Mouse (Mus musculus) activated CD4-positive, CD25-positive, alpha-beta regulatory T cell, adult 4 months (primary cell): ENCODE data around the gene Pacsin2. TPM values are rescaled to one million over a fixed set of nuclear protein-coding genes. Genes with fewer than 3 reads are reported as not detected.
"Not testable (repeated sequence)": the region's sequence is repeated elsewhere in the genome, so short reads cannot be mapped to it uniquely, and the experiment has no call there.

Source experiments
- ATAC-seq: one replicate; pipeline ENCODE4 v1.8.0; 2017
- polyA plus RNA-seq, 2 experiments: library from polyadenylated mRNA; unstranded; fragments of 100-300 nt; shearing (Covaris generic); gene quantifications; one replicate each; pipeline ENCODE4 v1.2.1; 2017

Gene Pacsin2
- polyA plus RNA-seq, 2 experiments from 2014 or later: 21.2 to 24.9 TPM

DNA sequence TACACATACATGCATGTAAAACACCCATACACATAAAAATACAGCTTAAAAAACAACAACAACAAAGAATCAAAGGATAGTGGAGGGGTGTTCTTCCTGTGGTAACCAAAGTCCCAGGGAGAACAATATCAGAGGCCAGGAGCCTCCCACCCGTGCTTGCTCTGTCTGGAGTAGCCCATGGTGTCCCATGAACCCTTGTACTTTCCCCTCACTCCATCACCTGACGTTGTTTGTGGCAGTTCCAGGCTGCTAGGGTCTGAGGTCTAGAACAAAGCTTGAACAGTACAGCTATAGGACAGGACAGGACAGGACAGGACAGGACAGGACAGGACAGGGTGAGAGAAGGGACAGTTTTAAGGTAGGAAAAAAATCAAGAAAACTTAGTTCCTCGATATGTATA lies 13.7 kb upstream of the Pacsin2 start:
- no peak for ATAC-seq

GRCm38 (mm10) chr15:83476593-83477273 lies 12.3 kb upstream of the Pacsin2 start:
- no peak for ATAC-seq

DNA sequence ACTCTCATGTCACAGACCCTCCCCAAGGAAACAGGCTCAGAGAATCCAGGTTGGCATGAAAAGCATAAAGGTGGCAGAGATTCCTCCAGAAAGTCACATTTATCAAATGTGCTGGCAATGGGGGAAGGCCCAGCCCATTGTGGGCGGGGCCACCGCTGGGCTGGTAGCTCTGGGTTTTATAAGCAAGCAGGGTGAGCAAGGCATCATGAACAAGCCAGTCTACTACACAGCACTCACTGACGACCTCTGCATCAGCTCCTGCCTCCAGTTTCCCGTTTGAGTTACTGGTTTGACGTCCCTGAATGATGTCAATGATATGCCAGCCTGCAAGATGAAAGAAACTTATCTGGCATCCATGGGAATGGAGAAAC lies 10.0 kb upstream of the Pacsin2 start:
- peak; percentile 47 for ATAC-seq

DNA sequence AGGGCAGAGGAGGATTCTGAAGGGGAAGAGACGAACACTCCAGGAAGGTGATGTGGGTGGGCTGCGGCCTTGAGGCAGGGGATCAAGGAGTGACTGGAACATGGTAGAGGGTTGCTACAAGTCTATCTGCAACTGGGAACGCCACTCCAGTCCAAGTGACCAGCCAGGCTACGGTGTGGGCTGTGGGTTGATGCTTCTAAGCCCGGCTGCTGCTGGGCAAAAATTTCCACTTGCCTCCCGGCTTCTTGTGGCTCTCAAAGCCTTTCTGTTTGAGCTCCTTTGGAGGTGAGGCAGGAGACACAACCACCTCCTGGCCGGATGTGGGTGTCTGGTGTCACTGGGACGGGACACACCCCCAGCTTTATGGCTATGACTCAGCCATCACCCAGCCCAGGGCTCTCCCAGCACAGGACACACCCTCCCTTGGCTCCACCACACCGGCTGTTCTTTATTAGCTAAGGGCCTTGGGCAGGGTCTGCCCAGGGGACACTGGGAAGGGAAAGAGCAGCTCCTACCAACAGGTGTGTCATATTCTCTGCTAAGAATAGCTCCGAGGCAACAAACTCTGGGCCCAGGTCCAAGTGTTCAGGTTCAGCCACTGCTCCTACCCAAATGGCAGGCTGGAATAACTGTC lies 9.5 kb upstream of the Pacsin2 start:
- peak; percentile 98 for ATAC-seq

GRCm38 (mm10) chr15:83473251-83473650 lies 8.8 kb upstream of the Pacsin2 start:
- no peak for ATAC-seq

GRCm38 (mm10) chr15:83471476-83471875 lies 7.1 kb upstream of the Pacsin2 start:
- ATAC-seq: no peak

- no peak for ATAC-seq
Measured at GRCm38 (mm10) chr15:83470443-83470842, 6.0 kb upstream of the Pacsin2 start.

- ATAC-seq: no peak
Measured at GRCm38 (mm10) chr15:83469279-83469821, 4.9 kb upstream of the Pacsin2 start.

- no peak for ATAC-seq
Measured at GRCm38 (mm10) chr15:83467232-83467966, 3.0 kb upstream of the Pacsin2 start.

DNA sequence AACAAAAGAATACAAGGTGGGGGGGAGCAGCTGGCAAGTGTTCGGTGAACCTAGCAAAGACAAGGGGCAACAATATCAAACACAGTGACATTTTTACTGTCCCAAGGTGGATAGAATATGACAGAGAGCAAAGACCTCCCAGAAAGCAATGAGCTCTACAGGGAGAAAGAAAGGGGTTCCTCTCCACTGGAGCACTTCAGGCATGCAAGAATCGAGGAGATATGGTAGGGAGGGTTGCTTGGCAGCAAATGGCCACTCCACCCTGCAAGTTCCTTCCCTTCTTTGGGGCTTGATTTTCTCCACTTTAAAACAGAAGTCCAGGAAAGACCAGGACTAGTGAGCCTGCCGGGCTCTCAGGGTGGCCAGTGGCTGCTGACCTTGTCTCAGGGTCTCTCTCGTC lies 1.9 kb upstream of the Pacsin2 start:
- no peak for ATAC-seq

GRCm38 (mm10) chr15:83464905-83465650 lies 672 bp upstream of the Pacsin2 start:
- ATAC-seq: no peak

DNA sequence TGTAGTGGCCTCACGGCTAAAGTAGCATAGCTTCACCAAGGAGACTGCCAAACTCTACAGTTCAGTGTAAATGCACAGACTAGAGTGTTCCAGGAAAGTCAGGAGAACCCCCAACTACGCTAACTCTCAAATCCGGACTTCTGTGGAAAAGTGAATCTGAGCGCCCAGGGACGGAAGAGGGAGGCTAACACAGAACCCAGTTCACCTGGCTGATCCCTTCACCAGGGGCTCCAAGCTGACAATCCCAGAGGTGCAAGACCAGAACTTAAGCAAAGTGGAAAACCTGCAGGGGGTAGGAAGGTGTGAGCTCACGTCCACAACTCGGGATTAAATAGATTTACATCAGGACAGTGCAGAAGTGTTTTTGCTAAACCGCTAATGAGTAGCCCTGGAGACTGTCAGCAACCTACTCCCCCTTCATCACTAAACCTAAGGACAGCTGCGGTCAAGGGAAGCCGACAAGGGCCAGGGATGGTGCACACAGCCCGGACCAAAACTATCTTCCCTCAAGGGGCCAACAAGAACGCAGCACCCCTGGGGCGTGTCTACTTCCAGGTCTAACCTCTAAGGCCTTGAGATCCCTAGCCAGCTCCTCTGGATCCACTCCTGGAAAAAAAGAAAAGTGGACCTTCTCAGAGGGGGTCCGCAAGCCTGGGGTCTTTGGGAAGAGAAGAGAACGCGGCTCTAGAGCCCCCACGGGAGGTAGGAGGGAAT lies 880 bp downstream of the Pacsin2 start:
- no peak for ATAC-seq

DNA sequence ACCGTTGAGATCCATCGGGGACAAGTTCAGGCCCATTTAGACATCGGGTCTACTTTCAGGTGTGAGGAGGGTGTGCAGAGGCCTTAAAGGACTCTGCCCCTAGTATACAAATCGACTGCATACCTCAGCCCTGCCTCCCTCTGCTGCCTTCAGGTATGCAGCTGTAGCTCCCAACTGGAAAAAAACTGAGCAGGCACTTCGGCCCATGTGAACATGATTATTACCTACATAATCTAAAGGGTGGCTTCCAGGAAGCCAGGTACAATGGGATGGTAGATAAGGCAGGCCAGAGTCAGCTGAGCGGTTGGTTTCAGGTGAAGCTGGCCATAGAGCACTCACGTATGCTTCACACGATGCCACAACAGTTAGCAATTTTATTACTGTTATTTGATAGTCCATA lies 2.1 kb downstream of the Pacsin2 start:
- ATAC-seq: not testable (repeated sequence)

GRCm38 (mm10) chr15:83460891-83461290 lies 3.5 kb downstream of the Pacsin2 start:
- no peak for ATAC-seq

GRCm38 (mm10) chr15:83457541-83457940 lies 6.9 kb downstream of the Pacsin2 start:
- no peak for ATAC-seq

DNA sequence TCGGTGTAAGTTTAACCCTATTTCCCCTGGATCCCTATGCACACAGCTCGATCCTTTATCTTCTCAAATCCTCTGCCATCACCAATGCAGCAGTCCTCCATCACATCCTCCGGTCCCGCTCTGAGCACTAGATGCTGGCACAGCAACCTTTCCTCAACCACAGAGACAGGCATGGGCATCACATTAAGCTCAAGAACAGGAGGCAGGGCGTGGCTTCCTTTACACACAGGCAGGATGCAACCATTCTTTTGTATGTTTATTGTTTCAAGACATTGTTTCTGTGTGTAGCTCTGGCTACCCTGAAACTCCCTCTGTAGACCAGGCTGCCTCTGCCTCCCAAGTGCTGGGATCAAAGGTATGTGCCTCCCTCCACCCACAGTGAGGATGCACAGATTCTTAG lies 8.8 kb downstream of the Pacsin2 start:
- peak; percentile 92 for ATAC-seq

DNA sequence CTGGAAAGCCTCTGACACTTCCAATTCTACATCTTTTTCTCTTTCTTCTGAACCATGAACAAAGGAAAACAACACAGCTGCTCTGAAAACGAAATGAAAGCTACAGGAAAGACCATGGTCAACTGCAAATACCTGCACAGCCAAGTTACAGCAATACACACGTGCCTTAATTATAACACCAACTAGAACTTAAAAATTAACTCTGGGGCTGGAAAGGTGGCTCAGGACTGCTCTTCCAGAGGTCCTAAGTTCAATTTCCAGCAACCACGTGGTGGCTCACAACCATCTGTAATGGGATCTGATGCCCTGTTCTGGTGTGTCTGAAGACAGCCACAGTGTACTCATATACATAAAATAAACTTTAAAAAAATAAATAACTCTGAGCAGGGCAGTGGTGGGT lies 9.4 kb downstream of the Pacsin2 start:
- ATAC-seq: no peak

DNA sequence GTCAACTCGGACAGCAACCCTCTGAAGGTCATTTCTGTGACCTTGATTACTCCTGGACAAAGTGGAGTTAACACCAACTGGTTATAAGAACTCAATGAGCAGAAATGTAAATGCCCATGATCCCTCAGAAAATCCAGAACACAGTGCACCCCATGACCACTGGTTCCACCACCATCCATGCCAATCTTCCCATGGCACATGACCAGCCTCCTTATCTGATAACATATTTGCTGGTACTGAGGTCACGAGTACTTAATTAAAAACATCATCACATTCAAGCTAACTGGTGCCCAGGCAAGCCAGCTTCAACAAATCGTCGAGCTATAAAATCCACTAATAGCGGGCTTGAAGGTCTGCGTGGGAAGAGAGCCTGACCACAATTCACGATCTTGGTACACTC lies 10.0 kb downstream of the Pacsin2 start:
- ATAC-seq: no peak

GRCm38 (mm10) chr15:83453879-83454278 lies 10.5 kb downstream of the Pacsin2 start:
- ATAC-seq: no peak

- ATAC-seq: no peak
Measured at GRCm38 (mm10) chr15:83452219-83452760, 12.1 kb downstream of the Pacsin2 start.

DNA sequence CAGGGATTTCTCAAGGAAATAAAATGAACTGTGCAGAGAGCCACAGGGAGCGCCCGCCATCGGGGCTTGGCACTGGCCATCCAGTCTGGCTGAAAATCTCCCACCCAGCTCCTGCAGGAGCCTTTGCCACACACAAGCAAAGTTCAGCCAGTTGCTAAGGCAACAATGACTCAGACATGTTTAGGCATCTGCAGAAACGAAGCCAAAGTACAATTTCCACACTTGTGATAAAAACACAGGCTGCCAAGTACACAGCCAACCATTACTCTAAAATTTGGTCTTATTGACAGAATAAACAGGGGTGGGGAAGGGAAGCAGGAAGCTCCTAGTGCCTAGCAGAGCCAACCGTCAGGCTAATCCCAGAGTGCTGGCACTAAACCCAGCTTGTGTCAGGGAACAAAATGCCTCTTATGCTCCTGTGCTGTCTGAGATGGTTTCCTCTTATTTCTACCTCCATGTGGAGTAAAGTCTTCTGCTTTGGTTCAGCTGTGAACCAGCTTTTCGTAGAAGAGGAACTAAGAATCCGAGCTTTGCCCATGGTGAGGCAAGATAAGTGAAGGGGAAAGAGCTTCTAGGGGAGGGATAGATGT lies 12.7 kb downstream of the Pacsin2 start:
- ATAC-seq: no peak
